Mouse (Mus musculus) NIH3T3 (cell line): ENCODE measurements around the gene Robo3.

Experiments used
- DNase-seq: peaks from one replicate; pipeline ENCODE4 v3.0.0-alpha.2; 2012; ENCODE audit warnings: low read depth

Gene Robo3

GRCm38 (mm10) chr9:37429326-37429725, 3.7 kb downstream of the Robo3 start:
- no peak for DNase-seq

- no peak for DNase-seq
Measured at GRCm38 (mm10) chr9:37421239-37421638, 11.8 kb downstream of the Robo3 start.

- no peak for DNase-seq
Measured at GRCm38 (mm10) chr9:37420676-37421075, 12.4 kb downstream of the Robo3 start.

GRCm38 (mm10) chr9:37418791-37419190, 14.3 kb downstream of the Robo3 start:
- no peak for DNase-seq

GRCm38 (mm10) chr9:37414666-37415065, 18.4 kb downstream of the Robo3 start:
- DNase-seq = no peak

GRCm38 (mm10) chr9:37412989-37413388, 20.1 kb downstream of the Robo3 start:
- DNase-seq = no peak

GRCm38 (mm10) chr9:37409698-37410445, 23.2 kb downstream of the Robo3 start:
- no peak for DNase-seq

- no peak for DNase-seq
Measured at GRCm38 (mm10) chr9:37407850-37408502, 25.1 kb downstream of the Robo3 start.

GRCm38 (mm10) chr9:37406372-37406771, 26.7 kb downstream of the Robo3 start:
- peak; percentile 51 for DNase-seq

GRCm38 (mm10) chr9:37403011-37403410, 30.0 kb downstream of the Robo3 start:
- DNase-seq = no peak

- DNase-seq = no peak
Measured at GRCm38 (mm10) chr9:37402501-37402900, 30.5 kb downstream of the Robo3 start.

- no peak for DNase-seq
Measured at GRCm38 (mm10) chr9:37401802-37402201, 31.2 kb downstream of the Robo3 start, which contains the start of gene Robo4. Robo4 (plus strand) TSS chr9:37401897.

GRCm38 (mm10) chr9:37400585-37400984, 32.5 kb downstream of the Robo3 start:
- no peak for DNase-seq

GRCm38 (mm10) chr9:37393482-37394131, 39.4 kb downstream of the Robo3 start:
- DNase-seq = no peak

GRCm38 (mm10) chr9:37392071-37392470, 41.0 kb downstream of the Robo3 start:
- DNase-seq = no peak

- no peak for DNase-seq
Measured at GRCm38 (mm10) chr9:37390891-37391290, 42.2 kb downstream of the Robo3 start.

- no peak for DNase-seq
Measured at GRCm38 (mm10) chr9:37384284-37385182, 48.5 kb downstream of the Robo3 start.

- DNase-seq = no peak
Measured at GRCm38 (mm10) chr9:37383161-37383560, 49.9 kb downstream of the Robo3 start.

- no peak for DNase-seq
Measured at GRCm38 (mm10) chr9:37375718-37376117, 57.3 kb downstream of the Robo3 start.

- DNase-seq = no peak
Measured at GRCm38 (mm10) chr9:37371232-37371801, 61.7 kb downstream of the Robo3 start.

GRCm38 (mm10) chr9:37368860-37369259, 64.2 kb downstream of the Robo3 start:
- DNase-seq = no peak
